In genomic region chr13:111393426-111393825, GRCm38 (mm10) we compare ENCODE assay signal across 18 mouse cellular contexts.
"Had no signal": no experiment of that assay in that cellular context is flagged by ENCODE, and none has a peak within 500 bp of the region (broad histone marks: within the 10 kb centered on the region; RNA-seq: fewer than 3 reads in every experiment).

No protein-coding gene starts in this region.

- H3K9me3 ChIP-seq: midbrain, embryonic 10.5 days; midbrain, embryonic 13.5 days; midbrain, embryonic 15.5 days; neural tube, embryonic 13.5 days; neural tube, embryonic 15.5 days had no signal

- H3K36me3 ChIP-seq: midbrain, embryonic 10.5 days; midbrain, embryonic 13.5 days; midbrain, embryonic 15.5 days; neural tube, embryonic 13.5 days; neural tube, embryonic 15.5 days had no signal

- H3K4me2 ChIP-seq: lung, embryonic 14.5 days; midbrain, embryonic 13.5 days; midbrain, embryonic 15.5 days; neural tube, embryonic 13.5 days; neural tube, embryonic 15.5 days had no signal

- H3K27ac ChIP-seq: midbrain, embryonic 10.5 days; midbrain, embryonic 13.5 days; midbrain, embryonic 15.5 days; neural tube, embryonic 13.5 days; neural tube, embryonic 15.5 days had no signal

- H3K9ac ChIP-seq: lung, embryonic 14.5 days; midbrain, embryonic 13.5 days; midbrain, embryonic 15.5 days; neural tube, embryonic 13.5 days; neural tube, embryonic 15.5 days had no signal

- DNase-seq: lung, adult 18-20 months; lung, embryonic 14.5 days; lung, postnatal 10 days; lung, postnatal 4 days; retina, postnatal 1 day; right cerebral cortex, adult 18-20 months; right cerebral cortex, postnatal 25 days; right cerebral cortex, postnatal 4 days; spleen, adult 18-20 months; thymus, adult 2 months; thymus, postnatal 25 days; thymus, postnatal 4 days had no signal

- ATAC-seq: midbrain, embryonic 13.5 days; midbrain, embryonic 15.5 days had no signal

- H3K4me1 ChIP-seq: neural tube, embryonic 15.5 days had no signal

- H3K27me3 ChIP-seq: midbrain, embryonic 13.5 days; midbrain, embryonic 15.5 days; neural tube, embryonic 13.5 days; neural tube, embryonic 15.5 days had no signal

- H3K4me3 ChIP-seq: midbrain, embryonic 10.5 days; midbrain, embryonic 13.5 days; midbrain, embryonic 15.5 days; myocyte; neural tube, embryonic 13.5 days; neural tube, embryonic 15.5 days had no signal
